Mouse (Mus musculus): Measurements from ENCODE around the gene Sept9. TPM values are rescaled to one million over a fixed set of nuclear protein-coding genes. Genes with fewer than 3 reads are reported as not detected.

Sept9 gene
- total RNA-seq, 2 experiments from 2014 or later, result 62.1 to 70.5 TPM

GRCm38 (mm10) chr11:117205447-117205846 is 6.0 kb downstream of the Sept9 start:
- no peak for DNase-seq (ENCODE audit: low spot score in 2 of 2)
- intact Hi-C loops (cut with DNase I), result no loop called here

- intact Hi-C loops (cut with DNase I), result no loop called here
- DNase-seq (ENCODE audit: low spot score in 2 of 2), result no peak
Observed at GRCm38 (mm10) chr11:117207436-117207835, 8.0 kb downstream of the Sept9 start.

- DNase-seq (ENCODE audit: low spot score in 2 of 2), result peak; percentile 37 to 49
- intact Hi-C loops (cut with DNase I), result no loop called here
Observed at GRCm38 (mm10) chr11:117208151-117208673, 8.8 kb downstream of the Sept9 start.

GRCm38 (mm10) chr11:117216713-117217112 is 17.3 kb downstream of the Sept9 start:
- intact Hi-C loops (cut with DNase I), result no loop called here
- no peak for DNase-seq (ENCODE audit: low spot score in 2 of 2)

- intact Hi-C loops (cut with DNase I), result no loop called here
- no peak for DNase-seq (ENCODE audit: low spot score in 2 of 2)
Observed at GRCm38 (mm10) chr11:117218070-117218469, 18.6 kb downstream of the Sept9 start.

GRCm38 (mm10) chr11:117218498-117218897 is 19.0 kb downstream of the Sept9 start:
- intact Hi-C loops (cut with DNase I), result no loop called here

GRCm38 (mm10) chr11:117220777-117221176 is 21.3 kb downstream of the Sept9 start:
- no peak for DNase-seq (ENCODE audit: low spot score in 2 of 2)
- intact Hi-C loops (cut with DNase I), result no loop called here

More at GRCm38 (mm10) chr11:117218498-117218897, 19.0 kb downstream of the Sept9 start:
- no peak for DNase-seq (ENCODE audit: low spot score in 2 of 2)

GRCm38 (mm10) chr11:117221182-117221581 is 21.7 kb downstream of the Sept9 start:
- no peak for DNase-seq (ENCODE audit: low spot score in 2 of 2)
- intact Hi-C loops (cut with DNase I), result no loop called here

- intact Hi-C loops (cut with DNase I), result no loop called here
- no peak for DNase-seq (ENCODE audit: low spot score in 2 of 2)
Observed at GRCm38 (mm10) chr11:117222899-117223298, 23.4 kb downstream of the Sept9 start.

GRCm38 (mm10) chr11:117224804-117225203 is 25.3 kb downstream of the Sept9 start:
- DNase-seq (ENCODE audit: low spot score in 2 of 2), result no peak
- intact Hi-C loops (cut with DNase I), result no loop called here

- intact Hi-C loops (cut with DNase I), result no loop called here
- no peak for DNase-seq (ENCODE audit: low spot score in 2 of 2)
Observed at GRCm38 (mm10) chr11:117225531-117226213, 26.2 kb downstream of the Sept9 start.

GRCm38 (mm10) chr11:117226214-117226535 is 26.7 kb downstream of the Sept9 start:
- intact Hi-C loops (cut with DNase I), result no loop called here
- DNase-seq (ENCODE audit: low spot score in 2 of 2), result no peak

- DNase-seq (ENCODE audit: low spot score in 2 of 2), result no peak
- intact Hi-C loops (cut with DNase I), result no loop called here
Observed at GRCm38 (mm10) chr11:117228139-117228538, 28.7 kb downstream of the Sept9 start.

- no peak for DNase-seq (ENCODE audit: low spot score in 2 of 2)
- intact Hi-C loops (cut with DNase I), result no loop called here
Observed at GRCm38 (mm10) chr11:117231551-117231950, 32.1 kb downstream of the Sept9 start.

GRCm38 (mm10) chr11:117232032-117232431 is 32.6 kb downstream of the Sept9 start:
- peak in 1 of 2 experiments; percentile 34 for DNase-seq (ENCODE audit: low spot score in 2 of 2)
- intact Hi-C loops (cut with DNase I), result no loop called here

GRCm38 (mm10) chr11:117232886-117233458 is 33.5 kb downstream of the Sept9 start:
- no peak for DNase-seq (ENCODE audit: low spot score in 2 of 2)
- intact Hi-C loops (cut with DNase I), result no loop called here

GRCm38 (mm10) chr11:117233818-117234217 is 34.4 kb downstream of the Sept9 start:
- no peak for DNase-seq (ENCODE audit: low spot score in 2 of 2)
- intact Hi-C loops (cut with DNase I), result no loop called here

GRCm38 (mm10) chr11:117235086-117235897 is 35.8 kb downstream of the Sept9 start:
- intact Hi-C loops (cut with DNase I), result loop anchor here (5.0 kb wide), 1 partner anchor 72 kb away; no protein-coding TSS in a partner anchor
- DNase-seq (ENCODE audit: low spot score in 2 of 2), result no peak

GRCm38 (mm10) chr11:117235898-117236459 is 36.5 kb downstream of the Sept9 start:
- intact Hi-C loops (cut with DNase I), result loop anchor here (5.0 kb wide), 1 partner anchor 71 kb away; no protein-coding TSS in a partner anchor
- DNase-seq (ENCODE audit: low spot score in 2 of 2), result peak in 1 of 2 experiments; percentile 39

- DNase-seq (ENCODE audit: low spot score in 2 of 2), result peak; percentile 95 to 98
- intact Hi-C loops (cut with DNase I), result loop anchor here (1.0 to 5.0 kb wide), 2 partner anchors 69 to 120 kb away; no protein-coding TSS in a partner anchor
Observed at GRCm38 (mm10) chr11:117238169-117238568, 38.7 kb downstream of the Sept9 start.
